Comparison of ENCODE assay signal across 21 mouse cellular contexts in the genomic region with DNA sequence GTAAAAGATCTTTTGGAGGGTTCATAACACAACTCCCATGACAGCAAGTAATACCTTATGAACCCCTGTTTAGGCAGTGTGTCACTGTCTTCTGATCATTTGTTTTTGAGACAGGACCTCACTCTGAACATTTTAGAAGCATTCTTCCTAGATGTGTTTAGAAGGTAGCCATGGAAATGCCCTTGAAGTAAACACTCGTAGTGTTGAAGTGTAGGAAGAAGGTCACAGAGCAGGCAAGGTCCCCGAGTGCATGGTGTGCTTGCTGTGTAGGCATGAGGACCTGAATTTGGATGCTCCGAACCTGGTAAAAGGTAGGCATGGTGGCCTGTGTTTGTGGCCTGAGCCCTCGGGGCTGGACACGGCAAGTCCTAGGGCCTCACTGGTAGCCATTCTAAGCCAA. TPM values are rescaled to one million over a fixed set of nuclear protein-coding genes. Genes with fewer than 3 reads are reported as not detected.
DNase-seq lines count a peak whose midpoint lies in the region; ATAC-seq and TF ChIP-seq lines count a peak whose summit lies in the region.
"Had no signal": no experiment of that assay in that cellular context is flagged by ENCODE, and none has a peak within 500 bp of the region (broad histone marks: within the 10 kb centered on the region; RNA-seq: fewer than 3 reads in every experiment).

No protein-coding gene starts in this region.

- H3K9me3 ChIP-seq in heart, postnatal 0 days (replicated peaks; ENCODE audit: control insufficient read depth, low read length): no peaks in the 10 kb centered on the region
- no peaks in the 10 kb centered on the region for H3K9me3 ChIP-seq in liver, embryonic 11.5 days (ENCODE audit: control insufficient read depth, low read length)
- H3K9me3 ChIP-seq in CH12.LX (replicated peaks; ENCODE audit: low read length): no peaks in the 10 kb centered on the region
- H3K9me3 ChIP-seq: embryonic facial prominence, embryonic 13.5 days; forebrain, embryonic 10.5 days; forebrain, embryonic 15.5 days; kidney, embryonic 15.5 days; limb, embryonic 15.5 days had no signal

- DNase-seq in heart, postnatal 0 days (ENCODE audit: low spot score): peak; percentile 63
- DNase-seq in heart, postnatal 25 days (ENCODE audit: low spot score): no peak
- no peak for DNase-seq in liver, adult 2 months (ENCODE audit: extremely low read depth, low read depth, low spot score)
- DNase-seq in liver, embryonic 11.5 days (ENCODE audit: low spot score): no peak
- DNase-seq in CH12.LX (ENCODE audit: extremely low read depth): peak; percentile 4
- no peak for DNase-seq in cerebellum, postnatal 14 days
- DNase-seq: B cell, adult 2 months; cerebellum, adult 11 months; cerebellum, adult 9-11 months; layer of hippocampus, postnatal 36 days; left cerebral cortex, postnatal 4 days; lung, embryonic 14.5 days; thymus, postnatal 4 days had no signal

- TF ChIP-seq RAD21 in CH12.LX (IDR thresholded peaks at IDR 0.05; ENCODE audit: low read depth, low read length): no peak

- no peak for TF ChIP-seq EP300 in heart, postnatal 0 days (IDR thresholded peaks at IDR 0.05; ENCODE audit: low read depth)
- no peak for TF ChIP-seq EP300 in CH12.LX (IDR thresholded peaks at IDR 0.05; ENCODE audit: low read length)

- H3K27ac ChIP-seq in heart, postnatal 0 days (ENCODE audit: low read depth): no peak overlapping the region
- H3K27ac ChIP-seq in liver, adult 2 months (replicated peaks; ENCODE audit: insufficient read depth, low read depth, low read length): peak overlapping the region; percentile 44
- H3K27ac ChIP-seq in liver, embryonic 11.5 days (ENCODE audit: low read depth, low read length): no peak overlapping the region
- H3K27ac ChIP-seq in CH12.LX (ENCODE audit: insufficient read depth, low read depth): peak overlapping the region; percentile 70
- peak overlapping the region; percentile 97 for H3K27ac ChIP-seq in bone marrow macrophage, adult 2 months (ENCODE audit: insufficient read depth, low read depth, low read length)
- H3K27ac ChIP-seq: embryonic facial prominence, embryonic 13.5 days; forebrain, embryonic 10.5 days; forebrain, embryonic 15.5 days; kidney, embryonic 15.5 days; limb, embryonic 15.5 days had no signal

- H3K36me3 ChIP-seq in heart, postnatal 0 days (replicated peaks; ENCODE audit: control insufficient read depth, insufficient read depth, low read length): peaks cover 34% of the 10 kb centered on the region
- H3K36me3 ChIP-seq in liver, adult 2 months (ENCODE audit: control insufficient read depth, insufficient read depth, low read length): peaks cover 40% of the 10 kb centered on the region
- H3K36me3 ChIP-seq in liver, embryonic 11.5 days (ENCODE audit: control insufficient read depth, insufficient read depth, low read length): peaks cover 2% of the 10 kb centered on the region; the same call in 1 of the 2 replicates
- H3K36me3 ChIP-seq in CH12.LX (replicated peaks in 1 of 2; ENCODE audit: control insufficient read depth in 1 of 2, insufficient read depth in 1 of 2, low read length in 1 of 2): peaks cover 23 to 68% of the 10 kb centered on the region in 2 experiments

- dilution Hi-C loops in CH12.LX (cut with MboI; ENCODE audit: extremely low pct_ligation_motif_present, extremely low pct_unique_long_range_greater_than_20kb, low sequenced_read_pairs): no loop called here

- H3K4me1 ChIP-seq in heart, postnatal 0 days (ENCODE audit: control insufficient read depth, insufficient read depth): no peaks in the 10 kb centered on the region
- H3K4me1 ChIP-seq in liver, adult 2 months (ENCODE audit: control insufficient read depth, insufficient read depth, low read length): peaks cover 31% of the 10 kb centered on the region
- peaks cover 6% of the 10 kb centered on the region for H3K4me1 ChIP-seq in liver, embryonic 11.5 days (replicated peaks; ENCODE audit: control insufficient read depth, insufficient read depth, low read length)
- peaks cover 12 to 42% of the 10 kb centered on the region in 2 experiments for H3K4me1 ChIP-seq in CH12.LX (ENCODE audit: control insufficient read depth in 1 of 2, insufficient read depth in 2 of 2)
- H3K4me1 ChIP-seq in bone marrow macrophage, adult 2 months (ENCODE audit: control insufficient read depth, insufficient read depth, low read length): peaks cover 36% of the 10 kb centered on the region
- H3K4me1 ChIP-seq: embryonic facial prominence, embryonic 13.5 days; forebrain, embryonic 10.5 days; forebrain, embryonic 15.5 days; limb, embryonic 15.5 days had no signal

- no peak overlapping the region for H3K9ac ChIP-seq in heart, postnatal 0 days (replicated peaks; ENCODE audit: low read depth, low read length)
- H3K9ac ChIP-seq in liver, adult 2 months (ENCODE audit: low read depth, low read length): no peak overlapping the region
- H3K9ac ChIP-seq in liver, embryonic 11.5 days (ENCODE audit: low read depth, low read length): no peak overlapping the region
- no peak overlapping the region for H3K9ac ChIP-seq in CH12.LX (ENCODE audit: insufficient read depth, low read depth)
- H3K9ac ChIP-seq: embryonic facial prominence, embryonic 13.5 days; forebrain, embryonic 15.5 days; kidney, embryonic 15.5 days; limb, embryonic 15.5 days; lung, embryonic 14.5 days had no signal

- no peaks in the 10 kb centered on the region for H3K27me3 ChIP-seq in heart, postnatal 0 days (ENCODE audit: control insufficient read depth, insufficient read depth, low read length)
- no peaks in the 10 kb centered on the region for H3K27me3 ChIP-seq in liver, adult 2 months (ENCODE audit: control insufficient read depth, insufficient read depth, low read length)
- H3K27me3 ChIP-seq in liver, embryonic 11.5 days (replicated peaks; ENCODE audit: control insufficient read depth, insufficient read depth, low read length): no peaks in the 10 kb centered on the region
- H3K27me3 ChIP-seq in CH12.LX (replicated peaks): no peaks in the 10 kb centered on the region
- H3K27me3 ChIP-seq: embryonic facial prominence, embryonic 13.5 days; forebrain, embryonic 15.5 days; kidney, embryonic 15.5 days; limb, embryonic 15.5 days had no signal

- 51% methylated on average over 5 of the region's 5 CpGs for WGBS in heart, postnatal 0 days
- 80% methylated on average over 5 of the region's 5 CpGs for WGBS in liver, adult 2 months
- 85% methylated on average over 5 of the region's 5 CpGs for WGBS in liver, embryonic 11.5 days

- H3K4me2 ChIP-seq in heart, postnatal 0 days (ENCODE audit: low read depth, low read length): no peak overlapping the region
- no peak overlapping the region for H3K4me2 ChIP-seq in liver, embryonic 11.5 days
- no peak overlapping the region for H3K4me2 ChIP-seq in CH12.LX (ENCODE audit: insufficient read depth, low read depth, poor library complexity, severe bottlenecking)
- H3K4me2 ChIP-seq: embryonic facial prominence, embryonic 13.5 days; forebrain, embryonic 15.5 days; kidney, embryonic 15.5 days; limb, embryonic 15.5 days; lung, embryonic 14.5 days; midbrain, embryonic 11.5 days had no signal

- TF ChIP-seq CTCF in heart, postnatal 0 days (IDR thresholded peaks at IDR 0.05; ENCODE audit: low read depth): no peak
- no peak for TF ChIP-seq CTCF in liver, adult 2 months (IDR thresholded peaks at IDR 0.05; ENCODE audit: low read depth, low read length)
- TF ChIP-seq CTCF in CH12.LX (conservative IDR thresholded peaks at IDR 0.05 in 1 of 2, IDR thresholded peaks at IDR 0.05 in 1 of 2; ENCODE audit: low read depth in 2 of 2, low read length in 2 of 2): no peak
- no peak for TF ChIP-seq CTCF in bone marrow macrophage, adult 2 months (IDR thresholded peaks at IDR 0.05; ENCODE audit: low read depth, low read length)

- no peak overlapping the region for H3K4me3 ChIP-seq in heart, postnatal 0 days (ENCODE audit: low read depth, low read length)
- no peak overlapping the region for H3K4me3 ChIP-seq in liver, adult 2 months (ENCODE audit: insufficient read depth, low read depth, low read length)
- no peak overlapping the region for H3K4me3 ChIP-seq in liver, embryonic 11.5 days (ENCODE audit: low read depth, low read length)
- no peak overlapping the region for H3K4me3 ChIP-seq in CH12.LX (replicated peaks in 1 of 3; ENCODE audit: low read depth in 2 of 3, low read length in 2 of 3, poor library complexity in 1 of 3)
- no peak overlapping the region for H3K4me3 ChIP-seq in bone marrow macrophage, adult 2 months (ENCODE audit: insufficient read depth, low read length)
- H3K4me3 ChIP-seq: embryonic facial prominence, embryonic 13.5 days; forebrain, embryonic 10.5 days; forebrain, embryonic 15.5 days; kidney, embryonic 15.5 days; limb, embryonic 15.5 days had no signal

- TF ChIP-seq POLR2A in liver, adult 2 months (IDR thresholded peaks at IDR 0.05; ENCODE audit: extremely low read depth, insufficient read depth, low read length): no peak
- TF ChIP-seq POLR2A in CH12.LX (IDR thresholded peaks at IDR 0.05; ENCODE audit: low read depth, low read length): no peak
- no peak for TF ChIP-seq POLR2A in bone marrow macrophage, adult 2 months (IDR thresholded peaks at IDR 0.05; ENCODE audit: borderline replicate concordance, low read depth, low read length)

- peak; percentile 86 for ATAC-seq in heart, postnatal 0 days (ENCODE audit: insufficient read depth, low read depth)
- no peak for ATAC-seq in liver, embryonic 11.5 days (replicated peaks; ENCODE audit: low FRiP score)
- ATAC-seq: forebrain, embryonic 15.5 days; midbrain, embryonic 16.5 days had no signal

- in situ Hi-C loops in CH12.LX (cut with MboI; ENCODE audit: low pct_ligation_motif_present, low pct_unique_long_range_greater_than_20kb, low sequenced_read_pairs): no loop called here

- intact Hi-C loops in heart, postnatal 25 days (cut with DNase I): no loop called here

- peaks cover 10% of the 10 kb centered on the region; the same call in 1 of the 2 replicates for H3K79me2 ChIP-seq in liver, adult 2 months (ENCODE audit: control insufficient read depth, insufficient read depth, low read length)
- no peaks in the 10 kb centered on the region for H3K79me2 ChIP-seq in CH12.LX (replicated peaks; ENCODE audit: control insufficient read depth, extremely low read depth, insufficient read depth, poor library complexity, severe bottlenecking)

TF ChIP-seq in CH12.LX, 34 proteins besides CTCF, POLR2A, EP300 and RAD21 (continues in another document):
- TF ChIP-seq MAZ (IDR thresholded peaks at IDR 0.05; ENCODE audit: low read depth, low read length): no peak
- no peak for TF ChIP-seq TCF12 (IDR thresholded peaks at IDR 0.05; ENCODE audit: low read depth, low read length)
- no peak for TF ChIP-seq MAX (IDR thresholded peaks at IDR 0.05; ENCODE audit: low read length)

RNA-seq across cellular contexts. Expression of a gene that starts 44.4 kb away (rescaled TPM):
- total RNA-seq in heart, postnatal 0 days (2014; rRNA removed; ENCODE audit: low replicate concordance): 68.2 and 83.1 TPM in 2 replicates
- polyA plus RNA-seq in heart, postnatal 0 days (2015; fragmentation: Nextera tagmentation; extraction: Ambion mirVana): 112 and 125 TPM in 2 replicates
- 100 to 1,000 TPM; 206 to 221 TPM for total RNA-seq in heart, postnatal 25 days (2021)
- total RNA-seq in liver, adult 2 months (2014; rRNA removed): 54.6 and 57.9 TPM in 2 replicates
- 32.7 and 38.7 TPM in 2 replicates for polyA plus RNA-seq in liver, adult 2 months (2012; rRNA removed)
- polyA plus RNA-seq in liver, embryonic 11.5 days (2014; fragmentation: Nextera tagmentation; extraction: Ambion mirVana): 53.8 and 62.2 TPM in 2 replicates
- total RNA-seq in CH12.LX (2012; rRNA removed) (56.8 and 60.5 TPM in 2 replicates), CH12.LX (2014; rRNA removed) (109 and 115 TPM in 2 replicates)
- 100 and 126 TPM in 2 replicates for polyA plus RNA-seq in CH12.LX (2012; ENCODE audit: insufficient read length, low read depth)
- polyA plus RNA-seq in bone marrow macrophage, adult 2 months (2012; ENCODE audit: insufficient read depth, insufficient read length, missing spikeins): 61.4 and 64.5 TPM in 2 replicates

Comparison
In these comparisons a context has a peak if more than half of its experiments do, and no peak if none do; other contexts are left out.
1. DNase-seq: peak in heart, postnatal 0 days (single experiment) and CH12.LX (single experiment); none in heart, postnatal 25 days (single experiment), liver, adult 2 months (single experiment), liver, embryonic 11.5 days (single experiment) and cerebellum, postnatal 14 days (0 of 2).
2. H3K27ac ChIP-seq: peak in liver, adult 2 months (single experiment), CH12.LX (single experiment) and bone marrow macrophage, adult 2 months (single experiment); none in heart, postnatal 0 days (single experiment) and liver, embryonic 11.5 days (single experiment).